Mouse (Mus musculus) megakaryocyte, embryonic 14.5 days (primary cell): Measurements from ENCODE around the gene Gm20388.

Source experiments
- FLI1 ChIP-seq: IDR thresholded peaks from 2 replicates; pipeline ENCODE4 v1.6.1; 2012; ENCODE audit warnings: low read length, inconsistent platforms, mixed read lengths
- GATA1 ChIP-seq: IDR thresholded peaks from 3 replicates; pipeline ENCODE4 v1.6.1; 2012; ENCODE audit warnings: mixed read lengths, low read length, inconsistent platforms, borderline replicate concordance

DNA sequence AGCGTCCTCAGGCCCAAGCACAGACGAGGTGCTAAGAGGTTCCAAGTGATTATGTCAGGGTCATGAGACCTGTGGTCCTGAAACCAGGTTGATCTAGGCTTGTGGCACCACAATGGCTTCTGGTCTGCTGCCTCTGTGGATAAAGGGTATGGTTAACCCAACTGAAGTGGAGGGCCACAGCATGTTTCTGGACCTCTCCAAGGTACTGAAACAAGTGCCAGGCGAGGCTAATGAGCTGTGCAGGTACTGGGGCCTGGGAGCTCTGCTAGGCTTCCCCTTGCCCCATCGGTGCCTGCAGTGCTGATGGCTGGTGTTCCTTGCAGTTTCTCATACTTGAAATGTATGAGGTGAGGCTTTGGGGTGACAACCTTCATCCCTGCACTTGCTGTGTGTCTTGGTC is 2826.4 kb downstream of the Gm20388 start:
- TF ChIP-seq GATA1: no peak
- no peak for TF ChIP-seq FLI1
